Mouse (Mus musculus): ENCODE data around the gene Ly6c2. TPM values are rescaled to one million over a fixed set of nuclear protein-coding genes. Genes with fewer than 3 reads are reported as not detected.
"Not testable (repeated sequence)": the region's sequence is repeated elsewhere in the genome, so short reads cannot be mapped to it uniquely, and the experiment has no call there.

The Ly6c2 gene
- 0.58 and 2.4 TPM in 2 replicates for polyA plus RNA-seq (2011; ENCODE audit: insufficient read length, low read depth, missing spikeins)

DNA sequence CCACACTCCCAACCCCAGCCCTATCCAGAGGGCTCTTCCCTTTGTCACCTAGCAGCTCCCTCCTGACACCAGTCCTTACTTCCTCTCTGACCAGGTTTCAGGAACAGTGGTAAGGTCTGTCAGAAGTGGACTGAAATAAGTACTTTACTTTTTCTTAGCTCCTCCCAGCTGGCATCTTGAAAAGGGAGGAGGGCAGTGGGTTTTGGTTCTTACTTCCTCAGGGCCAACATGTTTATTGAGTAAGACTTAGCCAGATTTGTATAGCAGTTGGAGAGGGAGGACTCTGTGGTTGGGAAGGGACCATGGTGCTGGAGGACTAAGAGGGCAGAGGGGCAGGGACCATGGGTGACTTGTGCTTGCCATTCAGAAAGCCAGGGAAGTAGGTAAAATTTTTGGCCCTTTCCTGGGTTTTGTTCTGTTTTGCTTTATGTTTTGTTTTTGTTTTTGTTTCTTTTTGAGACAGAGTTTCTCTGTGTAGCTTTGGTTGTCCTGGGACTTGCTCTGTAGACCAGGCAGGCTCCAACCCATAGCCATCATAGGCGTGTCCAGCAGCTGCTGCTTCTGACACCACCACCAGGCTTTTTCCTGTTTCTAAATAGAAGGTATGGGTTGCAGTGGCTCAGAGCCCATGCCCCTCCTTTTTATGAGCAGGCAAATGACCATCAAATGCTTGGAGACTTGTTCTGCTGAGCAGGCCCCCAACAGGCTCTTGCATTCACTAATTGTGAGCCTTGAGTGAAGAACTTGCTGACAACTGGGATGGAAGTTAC is at the start of gene Ly6c2:
TSS of gene Ly6c2 (minus strand) at position 110 of the 770 bp plus-strand sequence.
- not testable (repeated sequence) for H3K27ac ChIP-seq (ENCODE audit: insufficient read depth, low read length)

DNA sequence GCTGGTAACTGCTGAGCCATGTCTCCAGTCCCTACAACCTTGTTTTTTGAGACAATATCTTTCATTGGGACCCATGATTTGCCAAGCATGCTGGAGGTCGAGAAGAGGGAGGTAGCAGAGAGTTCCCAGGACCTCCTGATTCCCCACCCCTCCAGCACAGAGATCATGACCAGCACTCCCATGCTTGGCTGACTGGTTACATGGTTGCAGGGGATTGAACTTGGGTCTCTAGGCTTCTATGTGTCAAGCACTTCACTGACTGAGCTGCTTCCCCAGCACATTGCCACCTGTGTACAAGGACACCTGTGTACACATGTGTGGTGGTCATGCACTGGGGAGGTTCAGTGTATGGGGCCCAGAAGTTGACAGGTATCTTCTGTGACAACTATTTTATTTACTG is 45.9 kb upstream of the Ly6c2 start:
- H3K4me1 ChIP-seq (ENCODE audit: control insufficient read depth, insufficient read depth, low read length): peaks cover 3% of the 10 kb centered on the region
- TF ChIP-seq CTCF (IDR thresholded peaks at IDR 0.05; ENCODE audit: borderline replicate concordance, insufficient read depth, low read length) (no peak), POLR2A (IDR thresholded peaks at IDR 0.05; ENCODE audit: low read depth, low read length) (no peak)
- H3K4me3 ChIP-seq (ENCODE audit: insufficient read depth, low read length): no peak overlapping the region
- no peak overlapping the region for H3K27ac ChIP-seq (ENCODE audit: insufficient read depth, low read length)

More for the DNA sequence above, at the start of gene Ly6c2:
- H3K4me3 ChIP-seq (ENCODE audit: insufficient read depth, low read length); H3K4me1 ChIP-seq (ENCODE audit: control insufficient read depth, insufficient read depth, low read length): not testable (repeated sequence)

DNA sequence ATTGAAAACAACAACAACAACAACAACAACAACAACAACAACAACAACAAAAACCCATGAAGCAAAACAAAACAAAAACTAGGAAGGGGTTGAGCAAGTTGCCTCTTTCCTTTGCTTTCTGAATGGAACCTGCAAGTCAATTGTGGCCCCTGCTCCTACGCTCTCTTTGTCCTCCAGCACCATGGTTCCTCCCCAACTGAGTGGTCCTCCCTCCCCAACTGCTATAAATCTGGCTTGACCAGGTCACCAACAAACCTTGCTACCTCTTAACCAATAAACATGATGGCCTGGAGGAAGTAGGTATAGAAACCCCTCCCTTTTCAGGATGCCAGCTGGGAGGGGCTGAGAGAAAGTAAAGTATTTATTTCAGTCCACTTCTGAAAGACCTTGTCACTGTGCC is 43.2 kb upstream of the Ly6c2 start, which contains the start of gene Ly6g:
TSS of gene Ly6g (plus strand) at position 301 of the 400 bp plus-strand sequence.
- no peak for TF ChIP-seq CTCF (IDR thresholded peaks at IDR 0.05; ENCODE audit: borderline replicate concordance, insufficient read depth, low read length)
- no peak for TF ChIP-seq POLR2A (IDR thresholded peaks at IDR 0.05; ENCODE audit: low read depth, low read length)
- H3K4me1 ChIP-seq (ENCODE audit: control insufficient read depth, insufficient read depth, low read length): peaks cover 4% of the 10 kb centered on the region

DNA sequence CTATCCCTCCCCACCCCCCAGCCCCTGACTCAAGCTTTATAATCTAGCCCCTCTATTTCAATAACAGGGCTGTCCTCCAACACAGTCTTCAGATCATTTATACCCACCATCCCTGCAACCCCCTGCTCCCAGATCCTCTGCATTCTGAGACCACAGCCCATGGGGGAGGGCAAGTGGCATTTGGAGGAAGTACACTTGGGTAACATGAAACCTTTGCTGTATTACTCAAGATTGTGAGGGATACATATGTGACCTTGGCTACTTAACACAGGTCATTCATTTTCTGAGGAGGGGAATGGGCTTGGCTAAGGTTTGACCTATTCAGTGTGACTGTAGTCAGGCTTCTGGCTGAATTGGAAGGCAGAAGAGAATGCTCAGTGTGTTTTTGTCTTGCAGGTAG is 41.3 kb upstream of the Ly6c2 start:
- no peak for TF ChIP-seq POLR2A (IDR thresholded peaks at IDR 0.05; ENCODE audit: low read depth, low read length)
- TF ChIP-seq CTCF (IDR thresholded peaks at IDR 0.05; ENCODE audit: borderline replicate concordance, insufficient read depth, low read length): no peak
- Histone ChIP-seq H3K27ac (ENCODE audit: insufficient read depth, low read length) (no peak overlapping the region), H3K4me3 (ENCODE audit: insufficient read depth, low read length) (no peak overlapping the region), H3K4me1 (ENCODE audit: control insufficient read depth, insufficient read depth, low read length) (peaks cover 4% of the 10 kb centered on the region)

More for the DNA sequence above, 43.2 kb upstream of the Ly6c2 start, which contains the start of gene Ly6g:
- H3K4me3 ChIP-seq (ENCODE audit: insufficient read depth, low read length): no peak within 1 kb of the TSS
- no peak within 1 kb of the TSS for H3K27ac ChIP-seq (ENCODE audit: insufficient read depth, low read length)

DNA sequence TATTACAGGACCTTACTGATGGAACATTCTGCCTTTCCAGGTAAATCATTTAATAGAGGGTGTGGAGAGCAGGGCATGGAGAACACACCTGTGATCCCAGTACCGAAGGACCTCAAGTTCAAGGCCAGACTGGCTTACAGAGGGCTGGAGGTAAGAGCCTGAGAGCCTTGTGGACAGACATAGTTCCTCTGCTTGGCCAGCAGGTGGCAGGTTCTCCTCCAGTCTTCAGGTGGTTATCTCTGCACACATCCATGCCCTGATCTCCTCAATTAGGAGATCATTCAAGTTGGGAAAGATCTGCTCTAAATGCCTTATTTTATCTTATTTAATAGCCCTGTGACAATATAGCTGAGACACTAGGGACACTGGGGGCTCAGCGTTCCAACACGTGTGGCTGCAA is 32.0 kb upstream of the Ly6c2 start:
- Histone ChIP-seq H3K27ac (ENCODE audit: insufficient read depth, low read length) (no peak overlapping the region), H3K4me3 (ENCODE audit: insufficient read depth, low read length) (no peak overlapping the region), H3K4me1 (ENCODE audit: control insufficient read depth, insufficient read depth, low read length) (0 out of 2 replicates have a peak, but pooled peaks cover 2% of the 10 kb centered on the region)
- TF ChIP-seq POLR2A (IDR thresholded peaks at IDR 0.05; ENCODE audit: low read depth, low read length) (no peak), CTCF (IDR thresholded peaks at IDR 0.05; ENCODE audit: borderline replicate concordance, insufficient read depth, low read length) (peak; percentile 34; the same call in 1 of the 2 replicates)

DNA sequence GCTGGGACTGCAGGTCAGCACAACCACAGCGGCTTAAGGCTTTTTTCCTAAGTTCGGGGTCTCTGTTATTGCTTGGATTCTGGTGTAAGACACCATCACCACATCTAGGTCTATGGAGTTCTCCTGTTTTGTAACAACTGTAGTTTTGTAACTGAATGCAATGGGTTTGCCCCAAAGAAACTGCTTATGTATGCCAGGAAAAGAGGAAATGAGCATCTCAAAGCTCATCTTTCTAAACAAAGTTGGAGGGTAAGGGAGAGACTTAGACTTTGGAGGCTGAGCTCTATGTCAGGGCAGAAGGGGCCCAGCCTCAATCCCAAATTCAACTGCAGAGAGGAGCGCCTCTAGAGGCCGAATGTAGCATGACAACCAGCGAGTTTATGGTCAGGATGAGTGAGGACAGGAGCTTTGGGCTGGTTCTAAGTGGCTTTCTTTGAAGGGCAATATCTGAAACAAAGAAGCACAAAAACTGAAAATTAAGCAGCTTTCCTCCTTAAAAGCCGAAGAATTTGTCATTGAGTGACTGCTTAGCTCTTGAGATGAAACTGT is 30.1 kb upstream of the Ly6c2 start:
- not testable (repeated sequence) for H3K27ac ChIP-seq (ENCODE audit: insufficient read depth, low read length); H3K4me1 ChIP-seq (ENCODE audit: control insufficient read depth, insufficient read depth, low read length); H3K4me3 ChIP-seq (ENCODE audit: insufficient read depth, low read length)

DNA sequence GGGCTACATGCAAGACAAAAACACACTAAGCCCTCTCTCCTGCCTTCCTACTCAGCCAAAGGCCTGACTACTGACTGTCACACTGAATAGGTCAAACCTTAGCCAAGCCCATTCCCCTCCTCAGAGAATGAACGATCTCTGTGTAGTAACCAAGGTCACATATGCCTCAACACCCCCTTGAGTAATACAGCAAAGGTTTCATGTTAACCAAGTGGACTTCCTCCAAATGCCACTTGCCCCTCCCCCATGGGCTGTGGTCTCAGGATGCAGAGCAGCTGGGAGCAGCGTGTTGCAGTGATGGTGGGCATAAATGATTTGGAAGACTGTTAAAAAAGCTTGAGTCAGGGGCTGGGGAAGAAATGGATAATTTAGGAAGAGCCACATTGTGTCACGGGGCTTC is 26.0 kb upstream of the Ly6c2 start:
- H3K27ac ChIP-seq (ENCODE audit: insufficient read depth, low read length); H3K4me3 ChIP-seq (ENCODE audit: insufficient read depth, low read length); H3K4me1 ChIP-seq (ENCODE audit: control insufficient read depth, insufficient read depth, low read length): not testable (repeated sequence)

DNA sequence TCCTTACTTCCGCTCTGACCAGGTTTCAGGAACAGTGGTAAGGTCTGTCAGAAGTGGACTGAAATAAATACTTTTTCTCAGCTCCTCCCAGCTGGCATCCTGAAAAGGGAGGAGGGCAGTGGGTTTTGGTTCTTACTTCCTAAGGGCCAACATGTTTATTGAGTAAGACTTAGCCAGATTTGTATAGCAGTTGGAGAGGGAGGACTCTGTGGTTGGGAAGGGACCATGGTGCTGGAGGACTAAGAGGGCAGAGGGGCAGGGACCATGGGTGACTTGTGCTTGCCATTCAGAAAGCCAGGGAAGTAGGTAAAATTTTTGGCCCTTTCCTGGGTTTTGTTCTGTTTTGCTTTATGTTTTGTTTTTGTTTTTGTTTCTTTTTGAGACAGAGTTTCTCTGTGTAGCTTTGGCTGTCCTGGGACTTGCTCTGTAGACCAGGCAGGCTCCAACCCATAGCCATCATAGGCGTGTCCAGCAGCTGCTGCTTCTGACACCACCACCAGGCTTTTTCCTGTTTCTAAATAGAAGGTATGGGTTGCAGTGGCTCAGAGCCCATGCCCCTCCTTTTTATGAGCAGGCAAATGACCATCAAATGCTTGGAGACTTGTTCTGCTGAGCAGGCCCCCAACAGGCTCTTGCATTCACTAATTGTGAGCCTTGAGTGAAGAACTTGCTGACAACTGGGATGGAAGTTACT is 23.5 kb upstream of the Ly6c2 start:
- not testable (repeated sequence) for H3K4me3 ChIP-seq (ENCODE audit: insufficient read depth, low read length); H3K27ac ChIP-seq (ENCODE audit: insufficient read depth, low read length); H3K4me1 ChIP-seq (ENCODE audit: control insufficient read depth, insufficient read depth, low read length)

DNA sequence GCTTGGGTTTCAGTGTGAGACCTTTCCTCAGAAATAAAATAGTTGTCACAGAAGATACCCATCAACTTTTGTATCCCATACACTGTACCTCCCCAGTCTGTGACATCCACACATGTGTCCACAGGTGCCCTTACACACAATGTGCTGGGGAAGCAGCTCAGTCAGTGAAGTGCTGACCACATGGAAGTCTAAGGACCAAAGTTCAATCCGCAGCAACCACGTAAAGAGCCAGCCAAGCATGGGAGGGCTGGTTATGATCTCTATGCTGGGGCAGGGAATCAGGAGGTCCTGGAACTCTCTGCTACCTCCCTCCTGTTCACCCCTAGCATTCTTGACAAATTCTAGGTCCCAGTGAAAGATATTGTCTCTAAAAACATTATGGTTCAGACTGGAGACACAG is 20.6 kb upstream of the Ly6c2 start:
- H3K4me1 ChIP-seq (ENCODE audit: control insufficient read depth, insufficient read depth, low read length); H3K4me3 ChIP-seq (ENCODE audit: insufficient read depth, low read length): not testable (repeated sequence)

DNA sequence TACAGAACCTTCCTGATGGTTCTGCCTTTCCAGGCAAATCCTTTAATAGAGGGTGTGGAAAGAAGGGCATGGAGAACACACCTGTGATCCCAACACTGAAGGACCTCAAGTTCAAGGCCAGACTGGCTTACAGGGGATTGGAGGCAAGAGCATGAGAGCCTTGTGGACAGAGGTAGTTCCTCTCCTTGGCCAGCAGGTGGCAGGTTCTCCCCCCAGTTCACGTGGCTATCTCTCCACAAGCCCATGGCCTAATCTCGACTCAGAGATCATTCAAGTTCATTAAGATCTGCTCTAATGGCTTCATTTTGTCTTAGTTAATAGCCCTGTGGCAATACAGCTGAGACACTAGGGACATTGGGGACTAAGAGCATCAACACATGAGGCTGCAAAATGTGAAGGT is 8.3 kb upstream of the Ly6c2 start:
- TF ChIP-seq POLR2A (IDR thresholded peaks at IDR 0.05; ENCODE audit: low read depth, low read length) (no peak), CTCF (IDR thresholded peaks at IDR 0.05; ENCODE audit: borderline replicate concordance, insufficient read depth, low read length) (peak; percentile 82)
- Histone ChIP-seq H3K27ac (ENCODE audit: insufficient read depth, low read length) (no peak overlapping the region), H3K4me3 (ENCODE audit: insufficient read depth, low read length) (no peak overlapping the region), H3K4me1 (ENCODE audit: control insufficient read depth, insufficient read depth, low read length) (no peaks in the 10 kb centered on the region)

More for the DNA sequence above, 20.6 kb upstream of the Ly6c2 start:
- not testable (repeated sequence) for H3K27ac ChIP-seq (ENCODE audit: insufficient read depth, low read length)
